Comparison of ENCODE assay signal across 18 mouse cellular contexts in the genomic region with DNA sequence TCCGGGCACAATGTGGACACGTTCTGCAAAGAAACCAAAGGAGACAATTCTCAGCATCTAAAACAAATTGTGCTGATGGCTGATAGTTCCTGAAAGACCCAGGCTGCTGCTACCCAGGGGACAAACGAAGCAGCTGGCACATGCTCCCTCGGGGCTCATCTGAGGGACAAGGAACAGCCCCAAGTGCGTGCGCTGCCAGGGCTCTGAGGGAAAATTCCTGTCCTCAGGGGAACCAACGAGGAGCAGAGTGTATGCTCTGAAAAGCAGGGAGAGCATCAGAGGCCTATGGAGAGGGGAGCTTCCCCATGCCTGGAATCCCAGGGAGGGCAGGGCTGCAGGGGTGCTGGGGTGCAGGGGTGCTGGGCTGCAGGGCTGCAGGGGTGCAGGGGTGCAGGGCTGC.
"Had no signal": no experiment of that assay in that cellular context is flagged by ENCODE, and none has a peak within 500 bp of the region (broad histone marks: within the 10 kb centered on the region; RNA-seq: fewer than 3 reads in every experiment).

No protein-coding gene starts in this region.

- H3K4me2 ChIP-seq: limb, embryonic 12.5 days; liver, embryonic 13.5 days; lung, embryonic 15.5 days; neural tube, embryonic 15.5 days; stomach, embryonic 15.5 days had no signal

- H3K27ac ChIP-seq: kidney, postnatal 0 days; limb, embryonic 12.5 days; liver, embryonic 13.5 days; lung, embryonic 15.5 days; macrophage; neural tube, embryonic 15.5 days; stomach, embryonic 15.5 days had no signal

- H3K27me3 ChIP-seq: limb, embryonic 12.5 days; liver, embryonic 13.5 days; lung, embryonic 15.5 days; neural tube, embryonic 15.5 days; stomach, embryonic 15.5 days had no signal

- H3K9ac ChIP-seq: limb, embryonic 12.5 days; liver, embryonic 13.5 days; liver, postnatal 0 days; lung, embryonic 15.5 days; neural tube, embryonic 15.5 days; stomach, embryonic 15.5 days had no signal

- H3K9me3 ChIP-seq: limb, embryonic 12.5 days; liver, embryonic 13.5 days; lung, embryonic 15.5 days; neural tube, embryonic 15.5 days; stomach, embryonic 15.5 days had no signal

- ATAC-seq: liver, postnatal 0 days had no signal

- H3K36me3 ChIP-seq: limb, embryonic 12.5 days; liver, embryonic 13.5 days; lung, embryonic 15.5 days; neural tube, embryonic 15.5 days; stomach, embryonic 15.5 days had no signal

- H3K4me3 ChIP-seq: limb, embryonic 12.5 days; liver, embryonic 13.5 days; lung, embryonic 15.5 days; myocyte; neural tube, embryonic 15.5 days; stomach, embryonic 15.5 days had no signal

- H3K4me1 ChIP-seq: limb, embryonic 12.5 days; liver, embryonic 13.5 days; lung, embryonic 15.5 days; stomach, embryonic 15.5 days had no signal

- DNase-seq: kidney, adult 9 months; kidney, postnatal 36 days; layer of hippocampus, adult 9-11 months; liver; liver, embryonic 13.5 days; liver, postnatal 0 days; lung, postnatal 14 days; right cerebral cortex, postnatal 4 days; spleen, adult 18-20 months; thymus, adult 2 months; thymus, postnatal 25 days had no signal
